Mouse (Mus musculus) small intestine, adult 2 months (tissue): ENCODE measurements around the gene Marf1. TPM values are rescaled to one million over a fixed set of nuclear protein-coding genes. Genes with fewer than 3 reads are reported as not detected.

Experiments
- H3K27ac ChIP-seq: fragments of 200-500 bp; 2 replicates; pipeline ENCODE4 v1.5.1; 2012; ENCODE audit warnings: low read depth, low read length, control low read depth, inconsistent platforms; ENCODE audit not compliant: insufficient read depth
- H3K27me3 ChIP-seq: fragments of 200-500 bp; 2 replicates; pipeline ENCODE4 v1.6.1; 2012; ENCODE audit warnings: mild to moderate bottlenecking, moderate library complexity, low read length, inconsistent platforms; ENCODE audit not compliant: control insufficient read depth, insufficient read depth
- H3K36me3 ChIP-seq: fragments of 200-500 bp; 2 replicates; pipeline ENCODE4 v1.6.1; 2012; ENCODE audit warnings: mild to moderate bottlenecking, low read length, control low read depth, inconsistent platforms; ENCODE audit not compliant: control insufficient read depth, insufficient read depth
- H3K4me1 ChIP-seq: fragments of 200-500 bp; 2 replicates; pipeline ENCODE4 v1.6.1; 2012; ENCODE audit warnings: low read length, inconsistent platforms, mixed read lengths; ENCODE audit not compliant: control insufficient read depth, insufficient read depth, insufficient read length
- H3K4me3 ChIP-seq: fragments of 200-500 bp; 2 replicates; pipeline ENCODE4 v1.5.1; 2012; ENCODE audit warnings: low read depth, mild to moderate bottlenecking, control low read depth, inconsistent platforms, low read length, moderate library complexity
- CTCF ChIP-seq: fragments of 200-500 bp; IDR thresholded peaks from 2 replicates; pipeline ENCODE4 v1.5.1; 2012; ENCODE audit warnings: low read depth, mild to moderate bottlenecking, control low read depth, inconsistent platforms, low read length, moderate library complexity, mixed read lengths; ENCODE audit not compliant: insufficient replicate concordance, insufficient read length; ENCODE audit errors: extremely low read depth
- POLR2A ChIP-seq: fragments of 200-500 bp; IDR thresholded peaks from 2 replicates; pipeline ENCODE4 v1.6.1; 2012; ENCODE audit warnings: low read depth, mild to moderate bottlenecking, control low read depth, inconsistent platforms, low read length, moderate library complexity
- WGBS: fragments of 180-500 bp; shearing (Covaris S2); methylation state at CpG from one replicate; pipeline ENCODE4 v1.1.7; 2018; 5-methylcytosine and 5-hydroxymethylcytosine counted together
- polyA plus RNA-seq: library from polyadenylated mRNA; depleted of rRNA; stranded (reverse); fragments of >200 nt; gene quantifications from 2 replicates; pipeline ENCODE4 v1.2.3, GENCODE M21; 2012

Gene Marf1
- polyA plus RNA-seq, 1 experiment = 6.8 TPM

- H3K27me3 ChIP-seq = no peaks in the 10 kb centered on the region
- peaks cover 66% of the 10 kb centered on the region for H3K36me3 ChIP-seq
- H3K4me1 ChIP-seq = no peaks in the 10 kb centered on the region
- H3K4me3 ChIP-seq = no peak overlapping the region
- H3K27ac ChIP-seq = no peak overlapping the region
- TF ChIP-seq POLR2A (no peak), CTCF (no peak)
- 92% methylated on average over 1 of the region's 1 CpGs for WGBS
Measured at GRCm38 (mm10) chr16:14125253-14125652, 37.9 kb downstream of the Marf1 start.

- TF ChIP-seq CTCF (no peak), POLR2A (no peak)
- peaks cover 65% of the 10 kb centered on the region for H3K36me3 ChIP-seq
- 97% methylated on average over 7 of the region's 7 CpGs for WGBS
Measured at GRCm38 (mm10) chr16:14124709-14125108, 38.4 kb downstream of the Marf1 start.

GRCm38 (mm10) chr16:14123901-14124300 lies 39.2 kb downstream of the Marf1 start:
- Histone ChIP-seq H3K4me1 (no peaks in the 10 kb centered on the region), H3K27me3 (no peaks in the 10 kb centered on the region), H3K36me3 (peaks cover 66% of the 10 kb centered on the region), H3K4me3 (no peak overlapping the region), H3K27ac (no peak overlapping the region)
- WGBS = 88% methylated on average over 2 of the region's 2 CpGs
- no peak for TF ChIP-seq CTCF
- TF ChIP-seq POLR2A = no peak

More at GRCm38 (mm10) chr16:14124709-14125108, 38.4 kb downstream of the Marf1 start:
- no peak overlapping the region for H3K27ac ChIP-seq
- no peaks in the 10 kb centered on the region for H3K27me3 ChIP-seq
- no peaks in the 10 kb centered on the region for H3K4me1 ChIP-seq
- H3K4me3 ChIP-seq = no peak overlapping the region

GRCm38 (mm10) chr16:14122586-14122985 lies 40.6 kb downstream of the Marf1 start:
- no peaks in the 10 kb centered on the region for H3K27me3 ChIP-seq
- peaks cover 59% of the 10 kb centered on the region for H3K36me3 ChIP-seq
- H3K27ac ChIP-seq = no peak overlapping the region
- H3K4me1 ChIP-seq = no peaks in the 10 kb centered on the region
- H3K4me3 ChIP-seq = no peak overlapping the region
- TF ChIP-seq POLR2A = no peak
- TF ChIP-seq CTCF = no peak

GRCm38 (mm10) chr16:14121563-14121962 lies 41.6 kb downstream of the Marf1 start:
- Histone ChIP-seq H3K27me3 (no peaks in the 10 kb centered on the region), H3K4me3 (no peak overlapping the region), H3K27ac (no peak overlapping the region), H3K36me3 (peaks cover 62% of the 10 kb centered on the region), H3K4me1 (no peaks in the 10 kb centered on the region)
- WGBS = 96% methylated on average over 7 of the region's 7 CpGs
- TF ChIP-seq POLR2A (no peak), CTCF (no peak)

- no peak for TF ChIP-seq CTCF
- Histone ChIP-seq H3K27me3 (no peaks in the 10 kb centered on the region), H3K4me1 (no peaks in the 10 kb centered on the region), H3K4me3 (no peak overlapping the region), H3K27ac (no peak overlapping the region), H3K36me3 (peaks cover 64% of the 10 kb centered on the region)
- WGBS = 93% methylated on average over 5 of the region's 5 CpGs
Measured at GRCm38 (mm10) chr16:14120941-14121340, 42.2 kb downstream of the Marf1 start.

GRCm38 (mm10) chr16:14117299-14117698 lies 45.9 kb downstream of the Marf1 start:
- 48% methylated on average over 2 of the region's 2 CpGs for WGBS
- no peak for TF ChIP-seq POLR2A
- no peak for TF ChIP-seq CTCF
- no peaks in the 10 kb centered on the region for H3K4me1 ChIP-seq
- H3K27ac ChIP-seq = no peak overlapping the region
- H3K36me3 ChIP-seq = peaks cover 67% of the 10 kb centered on the region
- H3K27me3 ChIP-seq = no peaks in the 10 kb centered on the region
- H3K4me3 ChIP-seq = no peak overlapping the region

- H3K27me3 ChIP-seq = no peaks in the 10 kb centered on the region
- H3K27ac ChIP-seq = no peak overlapping the region
- no peaks in the 10 kb centered on the region for H3K4me1 ChIP-seq
- 90% methylated on average over 3 of the region's 3 CpGs for WGBS
- H3K4me3 ChIP-seq = no peak overlapping the region
- TF ChIP-seq CTCF = no peak
- no peak for TF ChIP-seq POLR2A
- H3K36me3 ChIP-seq = peaks cover 65% of the 10 kb centered on the region
Measured at GRCm38 (mm10) chr16:14112742-14113141, 50.4 kb downstream of the Marf1 start.
